ENCODE assay signal across 8 mouse cellular contexts in the genomic region with DNA sequence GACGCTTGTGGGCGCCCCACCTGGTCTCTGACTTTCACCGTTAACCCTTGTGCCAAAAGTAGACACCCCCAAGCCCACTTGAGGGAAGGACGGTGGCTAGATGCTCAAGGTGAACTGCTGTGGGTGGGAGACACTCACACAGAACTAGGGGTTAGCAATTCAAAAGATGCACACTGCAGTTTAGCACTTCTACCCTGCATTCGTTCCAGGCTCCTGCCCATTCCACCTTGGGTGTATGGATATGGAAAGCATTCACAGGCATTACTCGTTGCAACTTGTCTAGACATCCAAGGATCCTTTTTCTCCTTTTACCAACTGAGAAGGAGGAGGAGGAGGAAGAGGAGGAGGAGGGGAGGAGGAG. TPM values are rescaled to one million over a fixed set of nuclear protein-coding genes. Genes with fewer than 3 reads are reported as not detected.
DNase-seq lines count a peak whose midpoint lies in the region; ATAC-seq and TF ChIP-seq lines count a peak whose summit lies in the region.
"Had no signal": no experiment of that assay in that cellular context is flagged by ENCODE, and none has a peak within 500 bp of the region (broad histone marks: within the 10 kb centered on the region; RNA-seq: fewer than 3 reads in every experiment).

Gene Slc35f4, minus strand, starts transcription at position 116 of the 361 bp plus-strand sequence.

- H3K27ac ChIP-seq in liver, embryonic 12.5 days: no peak within 1 kb of the TSS
- H3K27ac ChIP-seq in liver, postnatal 0 days (ENCODE audit: low read depth): no peak within 1 kb of the TSS
- H3K27ac ChIP-seq in forebrain, postnatal 0 days (ENCODE audit: low read depth, low read length): peak within 1 kb of the TSS; percentile 36; the same call in 1 of the 2 replicates
- no peak within 1 kb of the TSS for H3K27ac ChIP-seq in stomach, embryonic 14.5 days (ENCODE audit: low read length)

- H3K9ac ChIP-seq in liver, embryonic 12.5 days: no peak within 1 kb of the TSS
- no peak within 1 kb of the TSS for H3K9ac ChIP-seq in liver, postnatal 0 days (replicated peaks)
- peak within 1 kb of the TSS; percentile 65 for H3K9ac ChIP-seq in forebrain, postnatal 0 days
- no peak within 1 kb of the TSS for H3K9ac ChIP-seq in stomach, embryonic 14.5 days (replicated peaks; ENCODE audit: low read depth, low read length)

- ATAC-seq in liver, embryonic 12.5 days: no peak
- no peak for ATAC-seq in liver, postnatal 0 days
- ATAC-seq in forebrain, postnatal 0 days: peak; percentile 53
- no peak for ATAC-seq in stomach, embryonic 14.5 days (ENCODE audit: insufficient number of reproducible peaks, insufficient read depth, low FRiP score, low read depth)

- no peaks in the 10 kb centered on the region for H3K9me3 ChIP-seq in liver, embryonic 12.5 days (replicated peaks)
- no peaks in the 10 kb centered on the region for H3K9me3 ChIP-seq in liver, postnatal 0 days (ENCODE audit: low read length)
- H3K9me3 ChIP-seq in forebrain, postnatal 0 days (ENCODE audit: low read length): no peaks in the 10 kb centered on the region
- H3K9me3 ChIP-seq in stomach, embryonic 14.5 days (ENCODE audit: control insufficient read depth, low read depth, low read length): no peaks in the 10 kb centered on the region

- peaks cover 17% of the 10 kb centered on the region for H3K27me3 ChIP-seq in liver, embryonic 12.5 days (replicated peaks)
- H3K27me3 ChIP-seq in liver, postnatal 0 days (ENCODE audit: insufficient read depth, low read length): peaks cover 5% of the 10 kb centered on the region
- no peaks in the 10 kb centered on the region for H3K27me3 ChIP-seq in forebrain, postnatal 0 days (ENCODE audit: insufficient read depth, low read length)
- peaks cover 4% of the 10 kb centered on the region; the same call in 1 of the 2 replicates for H3K27me3 ChIP-seq in stomach, embryonic 14.5 days (ENCODE audit: control insufficient read depth, insufficient read depth, low read length)

- intact Hi-C loops in left cerebral cortex, postnatal 14 days (cut with DNase I): loop anchor here (5.0 to 10.0 kb wide), 2 partner anchors 191 to 284 kb away; no protein-coding TSS in a partner anchor

- peak within 1 kb of the TSS; percentile 52 for H3K4me2 ChIP-seq in liver, embryonic 12.5 days
- H3K4me2 ChIP-seq in liver, postnatal 0 days (ENCODE audit: low read depth, low read length): no peak within 1 kb of the TSS
- H3K4me2 ChIP-seq in forebrain, postnatal 0 days (ENCODE audit: low read depth): peak within 1 kb of the TSS; percentile 68
- H3K4me2 ChIP-seq in stomach, embryonic 14.5 days (replicated peaks; ENCODE audit: low read depth, low read length): peak within 1 kb of the TSS; percentile 48

- no peak within 1 kb of the TSS for H3K4me3 ChIP-seq in liver, embryonic 12.5 days
- H3K4me3 ChIP-seq in liver, postnatal 0 days (ENCODE audit: low read depth, low read length): no peak within 1 kb of the TSS
- H3K4me3 ChIP-seq in forebrain, postnatal 0 days (ENCODE audit: low read depth, low read length): peak within 1 kb of the TSS; percentile 53
- peak within 1 kb of the TSS; percentile 18 for H3K4me3 ChIP-seq in stomach, embryonic 14.5 days (ENCODE audit: low read depth, low read length)
- H3K4me3 ChIP-seq: myocyte had no signal

- no peak for DNase-seq in liver, postnatal 0 days
- DNase-seq in forebrain, postnatal 0 days: no peak
- no peak for DNase-seq in left cerebral cortex, postnatal 14 days (ENCODE audit: low spot score in 2 of 2)
- DNase-seq in right cerebral cortex, adult 18-20 months: no peak
- no peak for DNase-seq in thymus, postnatal 10 days (ENCODE audit: low spot score in 2 of 2)

- no peaks in the 10 kb centered on the region for H3K36me3 ChIP-seq in liver, embryonic 12.5 days
- no peaks in the 10 kb centered on the region for H3K36me3 ChIP-seq in liver, postnatal 0 days (replicated peaks; ENCODE audit: insufficient read depth, low read length)
- no peaks in the 10 kb centered on the region for H3K36me3 ChIP-seq in forebrain, postnatal 0 days (ENCODE audit: insufficient read depth)
- H3K36me3 ChIP-seq in stomach, embryonic 14.5 days (ENCODE audit: control insufficient read depth, insufficient read depth, low read length): no peaks in the 10 kb centered on the region

- TF ChIP-seq EP300 in liver, postnatal 0 days (IDR thresholded peaks at IDR 0.05; ENCODE audit: low read depth): no peak

- WGBS in liver, embryonic 12.5 days (ENCODE audit: insufficient replicate concordance): 20% methylated on average over 6 of the region's 6 CpGs
- WGBS in liver, postnatal 0 days (ENCODE audit: insufficient replicate concordance): 17% methylated on average over 6 of the region's 6 CpGs
- 7% methylated on average over 6 of the region's 6 CpGs for WGBS in forebrain, postnatal 0 days
- 9% methylated on average over 6 of the region's 6 CpGs for WGBS in stomach, embryonic 14.5 days

- H3K4me1 ChIP-seq in liver, embryonic 12.5 days: peaks cover 4% of the 10 kb centered on the region; the same call in 1 of the 2 replicates
- H3K4me1 ChIP-seq in liver, postnatal 0 days (ENCODE audit: insufficient read depth): no peaks in the 10 kb centered on the region
- no peaks in the 10 kb centered on the region for H3K4me1 ChIP-seq in forebrain, postnatal 0 days (ENCODE audit: insufficient read depth)
- no peaks in the 10 kb centered on the region for H3K4me1 ChIP-seq in stomach, embryonic 14.5 days (ENCODE audit: control insufficient read depth, insufficient read depth, low read length)

- no peak for TF ChIP-seq CTCF in liver, postnatal 0 days (IDR thresholded peaks at IDR 0.05; ENCODE audit: low read depth)
- no peak for TF ChIP-seq CTCF in forebrain, postnatal 0 days (IDR thresholded peaks at IDR 0.05; ENCODE audit: low read depth)

RNA-seq across cellular contexts. Expression of gene Slc35f4, which starts in this region (rescaled TPM):
- 0.10 and 0.16 TPM in 2 replicates for polyA plus RNA-seq in liver, embryonic 12.5 days (2016; fragmentation: Nextera tagmentation; extraction: Ambion mirVana)
- polyA plus RNA-seq in liver, postnatal 0 days (2015; fragmentation: Nextera tagmentation; extraction: Ambion mirVana): not detected in 2 replicates
- 14.9 and 19.6 TPM in 2 replicates for total RNA-seq in forebrain, postnatal 0 days (2014; rRNA removed)
- 12.5 and 16.1 TPM in 2 replicates for polyA plus RNA-seq in forebrain, postnatal 0 days (2015; fragmentation: Nextera tagmentation; extraction: Ambion mirVana)
- 10 to 100 TPM; 18.5 to 19.2 TPM for total RNA-seq in left cerebral cortex, postnatal 14 days (2021)
- 0.33 and 0.41 TPM in 2 replicates for polyA plus RNA-seq in stomach, embryonic 14.5 days (2014; fragmentation: Nextera tagmentation; extraction: Ambion mirVana)
- polyA plus RNA-seq: myocyte had no signal

Comparison
In these comparisons a context has a peak if more than half of its experiments do, and no peak if none do; other contexts are left out.
1. H3K4me3 ChIP-seq: peak in forebrain, postnatal 0 days (single experiment) and stomach, embryonic 14.5 days (single experiment); none in liver, embryonic 12.5 days (single experiment) and liver, postnatal 0 days (single experiment).